Mouse (Mus musculus): ENCODE results near the gene Hnrnpr.
A peak's percentile ranks its signal among the peaks of the same experiment; 100 is the strongest.

Gene Hnrnpr

DNA sequence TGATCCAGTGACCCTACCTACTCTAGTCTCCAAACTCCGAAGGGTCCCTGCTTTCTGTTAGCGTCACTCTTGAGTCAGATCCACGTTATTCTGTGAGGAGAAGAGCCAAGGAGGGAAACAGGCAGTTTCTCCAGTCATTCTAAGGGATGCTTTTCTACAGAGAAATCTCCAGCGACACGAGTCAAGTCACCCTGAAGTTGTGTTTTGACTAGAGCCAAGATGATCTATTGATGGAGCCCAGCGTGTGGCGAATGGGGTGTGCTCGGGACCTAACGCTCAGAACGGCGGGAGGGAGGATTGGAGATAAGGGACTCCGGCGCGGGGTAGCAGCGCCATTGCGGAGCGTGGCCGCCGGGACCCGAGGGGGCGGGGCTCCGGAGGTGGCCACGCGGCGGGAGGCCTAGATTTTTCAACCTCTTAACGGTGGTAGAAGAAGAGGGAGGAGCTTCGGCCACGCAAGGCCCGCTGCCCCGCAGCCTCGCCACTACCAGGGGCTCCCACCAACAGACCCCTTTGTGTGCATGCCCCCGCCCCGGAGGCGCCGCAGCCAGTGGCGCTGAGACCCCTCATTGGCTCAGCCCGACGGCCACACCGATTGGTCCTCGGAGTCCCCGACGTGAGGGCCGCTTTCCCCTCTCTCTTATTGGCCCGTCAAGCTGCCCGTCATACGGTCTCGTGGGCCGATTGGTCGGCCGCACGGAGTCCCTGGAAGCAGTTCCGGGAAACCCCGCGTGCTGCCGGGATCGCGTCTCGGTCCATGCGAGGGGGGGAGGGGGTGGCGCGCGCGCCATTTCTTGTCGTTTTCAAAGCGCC is at the start of gene Hnrnpr:
Hnrnpr (plus strand) TSS at position 714 of the 813 bp plus-strand sequence.
- DNase-seq (ENCODE audit: low spot score): peak; percentile 99

- no peak for DNase-seq (ENCODE audit: low spot score)
Measured at GRCm38 (mm10) chr4:136261912-136262311, 48.8 kb upstream of the Hnrnpr start.

DNA sequence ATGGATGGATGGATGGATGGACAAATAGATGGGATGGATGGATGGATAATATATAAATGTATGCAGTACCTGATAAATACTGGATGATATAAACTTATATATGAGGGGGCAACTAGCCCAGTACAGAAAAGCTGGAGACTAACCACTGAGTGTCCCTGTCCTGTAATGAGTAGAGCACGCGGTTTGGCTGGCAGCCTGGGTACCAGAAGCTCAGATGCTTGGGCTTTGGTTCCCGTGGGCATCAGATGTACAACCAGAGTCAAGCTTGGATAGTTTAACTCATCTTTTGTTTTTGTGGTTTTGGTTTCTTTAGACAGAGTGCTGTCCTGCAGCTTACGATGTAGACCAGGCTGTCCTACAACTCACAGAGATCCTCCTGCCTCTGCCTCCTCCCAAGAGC is 47.2 kb upstream of the Hnrnpr start:
- DNase-seq (ENCODE audit: low spot score): no peak

DNA sequence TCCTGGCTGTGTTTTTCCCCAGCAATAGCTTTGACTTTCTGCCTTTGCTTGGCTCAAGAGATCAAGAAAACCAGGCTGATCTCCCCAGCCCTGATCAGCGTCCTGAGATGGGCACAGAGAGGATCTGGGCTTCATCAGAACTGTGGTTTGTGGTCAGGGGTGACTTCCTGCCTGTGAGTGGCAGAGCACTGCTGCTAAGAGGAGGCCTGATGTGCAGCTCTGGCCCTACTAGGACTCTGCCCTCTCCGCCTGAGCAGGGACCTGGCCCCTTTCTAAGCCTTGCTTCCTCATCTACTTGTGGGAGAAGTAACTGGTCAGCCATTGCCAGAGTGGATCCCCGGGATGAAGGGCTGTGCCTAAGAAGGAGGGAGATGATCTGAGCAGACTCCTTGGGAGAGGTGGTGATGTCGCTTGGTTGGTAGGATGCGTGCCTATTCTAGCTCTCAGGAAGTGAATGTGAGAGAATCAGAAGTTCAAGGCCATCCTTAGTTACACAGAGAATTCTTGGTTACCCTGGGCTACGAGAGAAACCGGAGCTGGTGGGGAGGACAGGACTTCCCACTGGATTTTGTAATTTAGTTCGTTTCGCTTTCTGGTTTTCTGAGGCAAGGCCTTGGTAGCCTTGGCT is 43.9 kb upstream of the Hnrnpr start:
- no peak for DNase-seq (ENCODE audit: low spot score)

DNA sequence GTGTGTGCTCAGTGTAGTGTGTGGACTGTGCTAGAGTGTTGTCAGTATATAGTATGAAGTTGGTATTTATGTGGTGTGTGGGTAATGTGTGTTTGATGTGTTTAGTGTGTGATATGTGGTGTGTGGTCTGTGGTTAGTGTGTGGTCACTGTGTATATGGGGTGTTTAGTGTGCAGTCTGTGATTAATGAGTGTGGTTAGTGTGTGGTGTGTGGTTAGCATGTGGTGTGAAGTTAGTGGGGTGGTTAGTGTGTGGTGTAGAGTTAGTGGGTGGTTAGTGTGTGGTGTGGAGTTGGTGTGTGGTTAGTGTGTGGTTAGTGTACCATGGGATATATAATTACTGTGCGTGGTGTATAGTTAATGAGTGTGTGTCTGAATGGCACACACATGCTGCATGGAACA is 41.8 kb upstream of the Hnrnpr start:
- DNase-seq (ENCODE audit: low spot score): no peak

DNA sequence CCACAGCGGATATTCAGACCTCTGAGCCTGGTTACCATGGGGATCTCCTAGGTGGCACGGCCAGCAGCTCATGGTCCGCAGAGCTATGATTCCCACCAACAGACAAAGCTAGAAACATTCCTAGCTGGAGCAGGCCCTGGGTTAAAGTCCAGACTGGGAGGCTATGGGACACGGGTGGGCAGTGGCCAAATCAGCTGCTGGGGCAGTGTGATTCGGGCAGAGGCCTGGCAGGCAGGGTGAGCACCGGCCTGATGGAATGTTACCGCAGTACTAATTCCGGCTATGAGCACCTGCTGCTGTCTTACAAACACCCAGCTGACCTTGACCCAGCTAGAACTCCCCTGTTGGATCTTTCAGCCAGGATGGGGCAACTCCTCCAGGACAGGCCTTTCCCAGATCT is 40.1 kb upstream of the Hnrnpr start:
- DNase-seq (ENCODE audit: low spot score): no peak

DNA sequence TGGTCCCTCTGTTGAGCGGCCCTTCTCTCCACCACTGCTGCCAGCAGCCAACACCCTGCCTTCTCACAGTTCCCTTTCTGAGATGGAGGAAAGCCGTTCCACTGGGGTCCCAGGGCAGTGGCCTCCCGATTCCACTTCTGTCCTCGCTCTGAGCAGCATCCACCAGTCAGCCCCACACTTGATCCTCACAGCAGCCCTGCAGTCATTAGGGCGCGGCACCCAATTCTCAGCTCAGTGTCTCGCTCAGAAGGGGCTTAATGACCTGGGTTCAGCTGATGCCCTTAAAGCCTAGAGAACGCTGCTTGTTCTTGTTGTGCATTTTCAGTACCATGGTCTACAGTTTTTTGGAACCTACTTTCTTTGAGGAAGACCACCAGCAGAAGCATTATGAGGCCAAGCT is 29.6 kb upstream of the Hnrnpr start:
- no peak for DNase-seq (ENCODE audit: low spot score)

DNA sequence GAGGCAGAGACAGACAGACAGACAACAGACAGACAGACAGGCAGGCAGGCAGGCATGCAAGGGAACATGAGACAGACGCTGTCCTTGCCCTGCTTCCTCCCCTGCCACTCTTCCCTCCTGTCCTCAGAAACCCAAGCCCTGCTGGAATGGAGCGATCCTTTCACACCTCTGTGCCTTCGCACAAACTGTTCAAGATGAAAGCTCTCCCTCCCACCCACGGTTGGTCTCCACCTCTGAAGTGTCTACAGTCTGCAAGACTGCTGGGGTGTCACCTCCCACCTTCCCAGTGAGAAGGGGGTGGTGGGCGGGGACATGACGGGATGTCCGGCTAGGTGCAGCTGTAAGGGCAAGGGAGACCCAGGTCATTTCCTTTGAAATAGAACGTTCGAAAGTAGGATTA is 29.1 kb upstream of the Hnrnpr start:
- no peak for DNase-seq (ENCODE audit: low spot score)

- no peak for DNase-seq (ENCODE audit: low spot score)
Measured at GRCm38 (mm10) chr4:136282621-136283480, 27.9 kb upstream of the Hnrnpr start.

DNA sequence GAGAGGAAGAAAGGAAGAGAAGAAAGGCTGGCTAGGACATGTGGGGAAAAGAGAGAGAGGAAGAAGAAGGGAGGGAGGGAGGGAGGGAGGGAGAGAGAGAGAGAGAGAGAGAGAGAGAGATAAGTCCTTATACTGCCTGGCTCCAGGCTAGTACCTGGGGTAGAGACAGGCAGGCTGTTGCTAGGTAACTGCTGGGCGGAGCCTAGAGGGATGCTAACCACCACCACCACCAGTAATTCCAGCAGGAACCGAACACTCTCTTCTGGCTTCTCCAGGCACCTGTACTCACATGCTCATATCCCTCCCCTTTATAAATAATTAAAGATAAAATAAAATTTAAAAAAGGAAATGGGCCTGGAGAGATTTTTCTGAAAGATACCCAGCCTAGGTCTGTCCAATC is 27.0 kb upstream of the Hnrnpr start:
- DNase-seq (ENCODE audit: low spot score): no peak

DNA sequence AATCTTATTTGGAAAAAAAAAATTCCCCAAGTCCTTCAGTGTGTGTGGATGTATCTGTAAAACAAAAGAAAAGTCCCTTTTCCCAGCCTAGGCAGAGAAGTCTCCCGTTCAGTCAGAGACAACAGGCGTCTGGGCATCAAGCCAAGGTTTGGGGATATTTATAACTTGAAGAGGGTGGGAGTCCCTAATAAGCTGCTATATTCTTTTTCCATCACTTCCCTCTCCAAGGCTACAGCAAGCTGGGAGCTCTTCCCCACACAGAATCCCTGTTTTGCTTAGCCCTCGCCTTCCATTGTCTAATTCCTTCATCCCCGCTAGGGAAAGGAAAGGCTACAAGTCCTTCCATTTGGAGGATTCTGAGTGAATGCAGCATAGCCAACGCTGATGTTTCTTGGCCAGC is 26.3 kb upstream of the Hnrnpr start, which contains the start of gene Zfp46:
Zfp46 (plus strand) TSS at position 229 of the 400 bp plus-strand sequence.
- DNase-seq (ENCODE audit: low spot score): peak; percentile 63

GRCm38 (mm10) chr4:136284891-136285290 is 25.9 kb upstream of the Hnrnpr start:
- peak; percentile 15 for DNase-seq (ENCODE audit: low spot score)

- DNase-seq (ENCODE audit: low spot score): peak; percentile 85
Measured at GRCm38 (mm10) chr4:136285348-136285810, 25.4 kb upstream of the Hnrnpr start.

GRCm38 (mm10) chr4:136285811-136286371 is 24.9 kb upstream of the Hnrnpr start:
- peak; percentile 90 for DNase-seq (ENCODE audit: low spot score)

DNA sequence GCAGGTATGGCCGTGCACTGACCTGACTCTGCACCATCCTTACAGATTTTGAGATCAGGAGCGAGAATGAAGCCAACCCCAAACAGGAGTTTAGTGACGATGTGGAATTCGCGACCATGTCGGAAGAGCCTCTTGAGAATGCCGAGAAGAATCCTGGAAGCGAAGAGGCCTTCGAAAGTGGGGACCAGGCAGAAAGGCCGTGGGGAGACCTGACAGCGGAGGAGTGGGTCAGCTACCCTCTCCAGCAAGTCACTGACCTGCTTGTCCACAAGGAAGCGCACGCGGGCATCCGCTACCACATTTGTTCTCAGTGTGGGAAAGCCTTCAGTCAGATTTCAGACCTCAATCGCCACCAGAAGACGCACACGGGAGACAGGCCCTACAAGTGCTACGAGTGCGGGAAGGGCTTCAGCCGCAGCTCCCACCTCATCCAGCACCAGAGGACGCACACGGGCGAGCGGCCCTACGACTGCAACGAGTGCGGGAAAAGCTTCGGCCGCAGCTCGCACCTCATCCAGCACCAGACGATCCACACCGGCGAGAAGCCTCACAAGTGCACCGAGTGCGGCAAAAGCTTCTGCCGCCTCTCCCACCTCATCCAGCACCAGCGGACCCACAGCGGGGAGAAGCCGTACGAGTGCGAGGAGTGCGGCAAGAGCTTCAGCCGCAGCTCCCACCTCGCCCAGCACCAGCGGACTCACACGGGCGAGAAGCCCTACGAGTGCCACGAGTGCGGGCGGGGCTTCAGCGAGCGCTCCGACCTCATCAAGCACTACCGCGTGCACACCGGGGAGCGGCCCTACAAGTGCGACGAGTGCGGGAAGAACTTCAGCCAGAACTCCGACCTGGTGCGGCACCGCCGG is 20.6 kb upstream of the Hnrnpr start:
- no peak for DNase-seq (ENCODE audit: low spot score)

DNA sequence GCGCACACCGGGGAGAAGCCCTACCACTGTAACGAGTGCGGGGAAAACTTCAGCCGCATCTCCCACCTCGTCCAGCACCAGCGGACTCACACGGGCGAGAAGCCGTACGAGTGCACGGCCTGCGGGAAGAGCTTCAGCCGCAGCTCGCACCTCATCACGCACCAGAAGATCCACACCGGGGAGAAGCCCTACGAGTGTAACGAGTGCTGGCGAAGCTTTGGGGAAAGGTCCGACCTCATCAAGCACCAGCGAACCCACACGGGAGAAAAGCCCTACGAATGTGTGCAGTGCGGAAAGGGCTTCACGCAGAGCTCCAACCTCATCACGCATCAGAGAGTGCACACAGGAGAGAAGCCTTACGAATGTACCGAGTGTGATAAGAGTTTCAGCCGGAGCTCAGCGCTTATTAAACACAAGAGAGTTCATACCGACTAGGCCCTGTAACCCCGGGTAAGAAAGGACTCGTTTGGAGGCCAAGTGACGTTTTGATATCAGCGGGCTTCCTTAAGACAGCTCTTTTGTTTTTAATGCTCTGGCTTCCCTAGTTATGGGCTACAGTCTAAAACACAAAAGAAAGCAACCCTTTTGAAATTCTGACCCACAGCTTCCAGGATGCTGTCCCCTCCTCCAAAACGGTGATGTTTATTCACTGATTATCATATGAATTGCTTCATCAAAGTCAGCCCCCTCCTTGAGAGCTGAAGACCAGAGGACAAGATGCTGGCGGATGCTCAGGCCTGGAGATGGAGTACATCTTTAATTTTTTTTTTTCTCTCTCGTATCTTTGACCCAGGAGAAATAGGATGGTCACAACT is 19.8 kb upstream of the Hnrnpr start:
- DNase-seq (ENCODE audit: low spot score): no peak

DNA sequence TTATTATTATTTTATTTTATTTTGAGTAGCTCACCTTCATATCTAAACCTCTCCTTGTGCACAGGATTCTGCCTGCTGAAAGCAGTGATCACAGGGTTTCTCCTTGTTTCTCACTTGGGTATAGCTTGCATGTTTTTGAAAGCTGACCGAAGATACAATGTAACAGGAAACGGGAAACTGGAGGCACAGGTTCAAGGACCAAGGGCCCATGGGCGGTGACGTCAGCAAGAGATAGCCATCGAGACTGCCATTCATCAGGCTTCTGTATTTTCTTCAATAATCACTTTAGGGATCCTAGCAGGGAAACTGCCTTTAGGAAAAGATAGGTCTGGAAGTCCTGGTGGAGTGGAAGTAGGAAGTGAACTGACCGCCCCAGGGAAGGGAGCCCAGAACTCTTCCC is 19.1 kb upstream of the Hnrnpr start:
- no peak for DNase-seq (ENCODE audit: low spot score)

- DNase-seq (ENCODE audit: low spot score): no peak
Measured at GRCm38 (mm10) chr4:136295941-136296340, 14.8 kb upstream of the Hnrnpr start.

GRCm38 (mm10) chr4:136302462-136302861 is 8.3 kb upstream of the Hnrnpr start:
- no peak for DNase-seq (ENCODE audit: low spot score)

DNA sequence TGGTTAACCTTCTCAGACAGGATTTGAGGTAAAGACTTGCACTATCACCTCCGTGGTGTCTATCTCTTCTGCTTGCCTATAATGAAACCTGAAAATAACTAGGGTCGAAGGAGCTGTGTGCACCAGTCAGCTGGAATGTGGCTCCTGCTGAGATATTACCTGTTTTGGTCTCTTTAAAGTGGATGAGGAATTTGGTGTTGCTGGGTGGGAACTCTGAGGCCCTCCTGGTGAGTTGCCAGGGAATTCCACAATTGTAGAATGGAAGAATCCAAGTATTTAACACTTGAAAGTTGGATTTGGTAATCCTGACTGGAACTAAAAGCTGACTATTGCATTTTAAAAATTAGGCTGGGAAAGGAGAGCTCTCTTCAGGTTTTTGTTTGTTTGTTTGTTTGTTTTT is 6.6 kb upstream of the Hnrnpr start:
- DNase-seq (ENCODE audit: low spot score): no peak

Measured in ovary, postnatal 14 days (tissue).